Mouse (Mus musculus): ENCODE data around the gene Clcn2. TPM values are rescaled to one million over a fixed set of nuclear protein-coding genes. Genes with fewer than 3 reads are reported as not detected.

The Clcn2 gene
- polyA plus RNA-seq, 1 experiment from 2014 or later = 21.0 TPM

DNA sequence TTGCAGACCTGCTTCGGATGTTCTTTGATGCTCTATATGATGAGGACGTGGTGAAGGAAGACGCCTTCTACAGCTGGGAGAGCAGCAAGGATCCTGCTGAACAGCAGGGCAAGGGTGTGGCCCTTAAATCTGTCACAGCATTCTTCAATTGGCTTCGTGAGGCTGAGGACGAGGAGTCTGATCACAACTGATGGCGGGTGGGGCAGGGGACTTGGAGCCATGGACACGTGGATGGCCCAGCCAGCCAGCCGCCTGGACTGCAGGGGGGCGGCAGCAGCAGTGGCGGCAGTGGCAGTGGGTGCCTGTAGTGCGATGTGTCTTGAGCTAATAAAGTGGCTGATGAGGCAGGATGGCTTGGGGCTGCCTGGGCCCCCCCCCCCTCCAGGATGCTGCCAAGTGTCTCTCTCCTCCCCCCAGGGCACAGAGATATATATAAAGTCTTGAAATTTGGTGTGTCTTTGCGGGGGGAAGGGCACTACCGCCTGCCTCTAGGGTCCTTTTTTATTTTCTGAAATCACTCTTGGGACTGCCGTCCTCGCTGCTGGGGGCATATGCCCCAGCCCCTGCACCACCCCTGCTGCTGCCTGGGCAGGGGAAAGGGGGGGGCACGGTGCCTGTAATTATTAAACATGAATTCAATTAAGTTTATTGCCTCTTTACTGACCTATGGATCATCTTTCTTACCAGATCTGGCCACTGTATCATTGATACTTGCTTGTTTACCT, 25.1 kb downstream of the Clcn2 start:
- Histone ChIP-seq H3K36me3 (ENCODE audit: control insufficient read depth, insufficient read depth, low read length) (peaks cover 25% of the 10 kb centered on the region), H3K4me2 (ENCODE audit: low read depth, severe bottlenecking) (peak overlapping the region; percentile 11; the same call in 1 of the 2 replicates), H3K4me3 (ENCODE audit: low read depth, low read length) (no peak overlapping the region), H3K27ac (replicated peaks; ENCODE audit: low read depth, low read length) (no peak overlapping the region), H3K4me1 (ENCODE audit: control insufficient read depth, insufficient read depth, low read length) (peaks cover 22% of the 10 kb centered on the region; the same call in 1 of the 2 replicates), H3K9me3 (ENCODE audit: control insufficient read depth, low read length) (no peaks in the 10 kb centered on the region), H3K27me3 (ENCODE audit: control insufficient read depth, insufficient read depth, low read length) (no peaks in the 10 kb centered on the region), H3K9ac (ENCODE audit: low read length) (no peak overlapping the region)
- 34% methylated on average over 16 of the region's 16 CpGs for WGBS
- DNase-seq (ENCODE audit: low spot score) (no peak), ATAC-seq (ENCODE audit: insufficient number of reproducible peaks, low FRiP score, low TSS enrichment, low read depth) (no peak)

DNA sequence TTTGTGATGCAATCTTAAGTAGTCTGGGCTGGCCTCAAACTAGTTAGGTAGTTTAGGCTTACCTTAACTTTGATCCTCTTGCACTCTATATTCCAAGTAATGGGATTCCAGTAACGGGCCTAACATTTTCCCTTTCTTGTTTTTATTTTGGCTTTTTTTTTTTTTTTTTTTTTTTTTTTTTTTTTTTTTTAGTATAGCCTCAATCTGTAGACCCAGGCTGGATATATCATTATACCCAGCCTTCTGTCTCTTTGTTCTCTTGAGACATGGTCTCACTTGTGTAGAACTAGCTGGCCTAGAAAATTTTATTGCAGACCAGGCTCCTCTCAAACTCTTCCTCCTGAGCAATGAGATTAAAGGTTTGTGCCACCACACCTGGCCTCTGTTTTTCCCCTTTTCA, 25.9 kb downstream of the Clcn2 start:
- no peak overlapping the region for H3K4me2 ChIP-seq (ENCODE audit: low read depth, severe bottlenecking)
- H3K27ac ChIP-seq (replicated peaks; ENCODE audit: low read depth, low read length) = no peak overlapping the region
- no peaks in the 10 kb centered on the region for H3K9me3 ChIP-seq (ENCODE audit: control insufficient read depth, low read length)
- ATAC-seq (ENCODE audit: insufficient number of reproducible peaks, low FRiP score, low TSS enrichment, low read depth) (no peak), DNase-seq (ENCODE audit: low spot score) (no peak)
- WGBS = 80% methylated on average over 1 of the region's 1 CpGs
- peaks cover 31% of the 10 kb centered on the region for H3K36me3 ChIP-seq (ENCODE audit: control insufficient read depth, insufficient read depth, low read length)
- H3K4me3 ChIP-seq (ENCODE audit: low read depth, low read length) = no peak overlapping the region
- no peak overlapping the region for H3K9ac ChIP-seq (ENCODE audit: low read length)
- H3K27me3 ChIP-seq (ENCODE audit: control insufficient read depth, insufficient read depth, low read length) = no peaks in the 10 kb centered on the region
- H3K4me1 ChIP-seq (ENCODE audit: control insufficient read depth, insufficient read depth, low read length) = peaks cover 22% of the 10 kb centered on the region; the same call in 1 of the 2 replicates

DNA sequence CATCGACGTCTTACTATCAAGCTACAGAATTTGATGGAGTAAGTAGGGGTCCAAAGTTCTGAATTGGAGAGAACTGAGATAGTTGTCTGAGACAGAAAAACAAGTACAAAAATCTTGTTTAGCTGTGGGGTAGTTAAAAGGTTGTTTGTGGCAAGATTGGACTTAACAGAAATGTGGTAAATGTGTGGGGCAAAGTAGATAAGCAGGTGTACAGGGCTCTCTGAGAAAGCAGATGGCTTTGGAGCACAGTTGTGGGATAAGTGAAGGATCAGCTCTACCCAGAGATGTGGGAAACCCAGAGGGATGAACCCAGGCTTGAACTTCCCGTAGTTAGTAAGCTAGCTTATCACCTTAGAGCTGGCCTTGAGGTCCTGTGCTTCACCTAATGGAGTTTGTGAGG, 26.8 kb downstream of the Clcn2 start:
- DNase-seq (ENCODE audit: low spot score) (no peak), ATAC-seq (ENCODE audit: insufficient number of reproducible peaks, low FRiP score, low TSS enrichment, low read depth) (no peak)
- Histone ChIP-seq H3K4me3 (ENCODE audit: low read depth, low read length) (no peak overlapping the region), H3K27me3 (ENCODE audit: control insufficient read depth, insufficient read depth, low read length) (no peaks in the 10 kb centered on the region), H3K36me3 (ENCODE audit: control insufficient read depth, insufficient read depth, low read length) (peaks cover 39% of the 10 kb centered on the region), H3K9ac (ENCODE audit: low read length) (no peak overlapping the region), H3K4me1 (ENCODE audit: control insufficient read depth, insufficient read depth, low read length) (peaks cover 14% of the 10 kb centered on the region; the same call in 1 of the 2 replicates), H3K9me3 (ENCODE audit: control insufficient read depth, low read length) (no peaks in the 10 kb centered on the region), H3K27ac (replicated peaks; ENCODE audit: low read depth, low read length) (no peak overlapping the region), H3K4me2 (ENCODE audit: low read depth, severe bottlenecking) (no peak overlapping the region)
- WGBS = 94% methylated on average over 3 of the region's 3 CpGs

DNA sequence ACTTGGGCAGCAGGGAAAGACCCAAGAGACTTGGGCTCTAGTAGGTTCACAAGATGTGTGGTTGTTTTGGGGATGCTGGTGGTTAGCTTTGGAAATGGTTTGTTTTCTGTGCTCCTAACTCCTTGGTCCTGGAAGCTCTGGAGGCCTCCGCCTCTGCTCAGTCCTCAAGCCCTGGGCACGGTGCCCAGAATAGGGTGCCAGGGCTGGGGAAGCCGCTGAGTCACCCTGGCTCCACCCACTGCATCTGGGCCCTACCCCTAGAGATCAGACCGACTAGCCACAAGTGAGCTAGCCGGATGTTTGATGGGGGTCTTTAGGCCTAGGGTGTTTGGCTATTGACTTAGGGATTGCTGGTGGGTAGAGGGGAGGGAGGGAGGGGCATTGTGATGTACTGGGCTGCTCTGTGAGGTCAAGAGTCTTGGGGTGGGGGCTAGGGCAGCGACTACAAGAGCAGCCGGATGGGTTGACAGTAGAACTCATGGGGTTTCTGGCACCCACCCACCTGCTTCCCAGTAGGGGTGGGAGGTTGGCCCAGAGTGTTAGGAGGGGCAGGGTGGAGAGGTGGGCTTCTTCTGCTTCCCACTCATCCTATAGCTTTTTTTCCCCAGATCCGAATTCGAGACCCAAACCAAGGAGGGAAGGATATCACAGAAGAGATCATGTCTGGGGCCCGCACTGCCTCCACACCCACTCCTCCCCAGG, 39.4 kb downstream of the Clcn2 start:
- ATAC-seq (ENCODE audit: insufficient number of reproducible peaks, low FRiP score, low TSS enrichment, low read depth) (no peak), DNase-seq (ENCODE audit: low spot score) (no peak)
- H3K4me2 ChIP-seq (ENCODE audit: low read depth, severe bottlenecking) = no peak overlapping the region
- peaks cover 10% of the 10 kb centered on the region for H3K4me1 ChIP-seq (ENCODE audit: control insufficient read depth, insufficient read depth, low read length)
- H3K9me3 ChIP-seq (ENCODE audit: control insufficient read depth, low read length) = no peaks in the 10 kb centered on the region
- H3K36me3 ChIP-seq (ENCODE audit: control insufficient read depth, insufficient read depth, low read length) = peaks cover 46% of the 10 kb centered on the region
- no peak overlapping the region for H3K4me3 ChIP-seq (ENCODE audit: low read depth, low read length)
- no peaks in the 10 kb centered on the region for H3K27me3 ChIP-seq (ENCODE audit: control insufficient read depth, insufficient read depth, low read length)
- no peak overlapping the region for H3K27ac ChIP-seq (replicated peaks; ENCODE audit: low read depth, low read length)
- no peak overlapping the region for H3K9ac ChIP-seq (ENCODE audit: low read length)
- 91% methylated on average over 10 of the region's 10 CpGs for WGBS

DNA sequence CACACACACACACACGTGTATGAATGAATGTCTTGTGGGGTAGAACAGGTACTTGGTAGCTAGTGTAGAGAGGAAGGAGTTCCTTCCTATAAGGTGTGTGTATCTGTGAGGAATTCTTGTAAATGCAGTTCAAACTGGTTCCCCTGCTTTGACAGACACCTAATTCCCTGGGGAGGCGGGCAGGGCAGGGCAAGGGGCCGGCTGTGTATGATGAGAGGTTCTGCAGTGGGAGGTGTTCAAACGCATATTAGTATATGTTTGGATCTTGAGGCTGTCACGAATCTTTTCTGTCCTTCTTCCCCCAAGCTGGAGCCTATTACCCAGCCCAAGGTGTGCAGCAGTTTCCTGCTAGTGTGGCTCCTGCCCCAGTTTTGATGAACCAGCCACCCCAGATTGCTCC, 40.2 kb downstream of the Clcn2 start:
- Histone ChIP-seq H3K9me3 (ENCODE audit: control insufficient read depth, low read length) (no peaks in the 10 kb centered on the region), H3K27me3 (ENCODE audit: control insufficient read depth, insufficient read depth, low read length) (no peaks in the 10 kb centered on the region), H3K4me2 (ENCODE audit: low read depth, severe bottlenecking) (no peak overlapping the region), H3K4me1 (ENCODE audit: control insufficient read depth, insufficient read depth, low read length) (peaks cover 10% of the 10 kb centered on the region), H3K27ac (replicated peaks; ENCODE audit: low read depth, low read length) (no peak overlapping the region), H3K36me3 (ENCODE audit: control insufficient read depth, insufficient read depth, low read length) (peaks cover 43% of the 10 kb centered on the region), H3K4me3 (ENCODE audit: low read depth, low read length) (no peak overlapping the region), H3K9ac (ENCODE audit: low read length) (no peak overlapping the region)
- ATAC-seq (ENCODE audit: insufficient number of reproducible peaks, low FRiP score, low TSS enrichment, low read depth) (no peak), DNase-seq (ENCODE audit: low spot score) (no peak)
- 89% methylated on average over 5 of the region's 5 CpGs for WGBS

DNA sequence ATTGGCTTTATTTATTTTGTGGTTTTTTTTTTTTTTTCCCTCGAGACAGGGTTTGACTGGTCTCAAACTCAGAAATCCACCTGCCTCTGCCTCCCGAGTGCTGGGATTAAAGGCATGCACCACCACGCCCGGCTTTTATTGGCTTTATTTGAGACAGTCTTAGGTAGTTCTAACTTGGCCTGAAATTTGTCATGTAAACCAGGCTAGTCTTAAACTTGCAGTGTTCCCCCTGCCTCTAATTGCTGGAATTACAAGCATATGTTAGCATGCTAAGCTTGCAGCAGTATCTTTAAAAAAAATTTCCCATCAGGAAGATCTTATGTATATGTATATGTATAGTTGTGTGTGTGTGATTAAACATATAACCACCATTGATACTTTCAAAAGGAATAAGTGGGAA, 40.8 kb downstream of the Clcn2 start:
- no peak overlapping the region for H3K4me2 ChIP-seq (ENCODE audit: low read depth, severe bottlenecking)
- no peaks in the 10 kb centered on the region for H3K9me3 ChIP-seq (ENCODE audit: control insufficient read depth, low read length)
- no peak for ATAC-seq (ENCODE audit: insufficient number of reproducible peaks, low FRiP score, low TSS enrichment, low read depth)
- H3K27ac ChIP-seq (replicated peaks; ENCODE audit: low read depth, low read length) = no peak overlapping the region
- no peak overlapping the region for H3K4me3 ChIP-seq (ENCODE audit: low read depth, low read length)
- DNase-seq (ENCODE audit: low spot score) = no peak
- 80% methylated on average over 4 of the region's 4 CpGs for WGBS
- H3K9ac ChIP-seq (ENCODE audit: low read length) = no peak overlapping the region
- H3K4me1 ChIP-seq (ENCODE audit: control insufficient read depth, insufficient read depth, low read length) = peaks cover 12% of the 10 kb centered on the region
- no peaks in the 10 kb centered on the region for H3K27me3 ChIP-seq (ENCODE audit: control insufficient read depth, insufficient read depth, low read length)
- H3K36me3 ChIP-seq (ENCODE audit: control insufficient read depth, insufficient read depth, low read length) = peaks cover 36% of the 10 kb centered on the region

DNA sequence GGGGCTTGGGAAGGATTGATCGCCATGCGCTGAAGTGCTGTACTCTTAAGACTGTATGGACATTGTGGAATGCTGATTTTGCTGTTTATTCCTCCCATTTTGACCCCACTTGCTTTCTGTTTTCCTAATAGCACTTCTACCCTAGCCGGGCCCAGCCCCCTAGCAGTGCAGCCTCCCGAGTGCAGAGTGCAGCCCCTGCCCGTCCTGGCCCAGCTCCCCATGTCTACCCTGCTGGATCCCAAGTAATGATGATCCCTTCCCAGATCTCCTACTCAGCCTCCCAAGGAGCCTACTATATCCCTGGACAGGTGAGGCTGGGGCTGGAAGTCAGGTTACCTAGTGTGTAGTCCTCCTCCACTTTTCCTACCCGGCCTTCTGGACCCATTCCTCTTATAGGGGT, 42.3 kb downstream of the Clcn2 start:
- no peak for DNase-seq (ENCODE audit: low spot score)
- Histone ChIP-seq H3K27ac (replicated peaks; ENCODE audit: low read depth, low read length) (no peak overlapping the region), H3K27me3 (ENCODE audit: control insufficient read depth, insufficient read depth, low read length) (no peaks in the 10 kb centered on the region), H3K36me3 (ENCODE audit: control insufficient read depth, insufficient read depth, low read length) (peaks cover 25% of the 10 kb centered on the region), H3K4me1 (ENCODE audit: control insufficient read depth, insufficient read depth, low read length) (peaks cover 12% of the 10 kb centered on the region), H3K4me2 (ENCODE audit: low read depth, severe bottlenecking) (no peak overlapping the region), H3K4me3 (ENCODE audit: low read depth, low read length) (no peak overlapping the region), H3K9me3 (ENCODE audit: control insufficient read depth, low read length) (no peaks in the 10 kb centered on the region), H3K9ac (ENCODE audit: low read length) (no peak overlapping the region)
- WGBS = 95% methylated on average over 6 of the region's 6 CpGs
- no peak for ATAC-seq (ENCODE audit: insufficient number of reproducible peaks, low FRiP score, low TSS enrichment, low read depth)

DNA sequence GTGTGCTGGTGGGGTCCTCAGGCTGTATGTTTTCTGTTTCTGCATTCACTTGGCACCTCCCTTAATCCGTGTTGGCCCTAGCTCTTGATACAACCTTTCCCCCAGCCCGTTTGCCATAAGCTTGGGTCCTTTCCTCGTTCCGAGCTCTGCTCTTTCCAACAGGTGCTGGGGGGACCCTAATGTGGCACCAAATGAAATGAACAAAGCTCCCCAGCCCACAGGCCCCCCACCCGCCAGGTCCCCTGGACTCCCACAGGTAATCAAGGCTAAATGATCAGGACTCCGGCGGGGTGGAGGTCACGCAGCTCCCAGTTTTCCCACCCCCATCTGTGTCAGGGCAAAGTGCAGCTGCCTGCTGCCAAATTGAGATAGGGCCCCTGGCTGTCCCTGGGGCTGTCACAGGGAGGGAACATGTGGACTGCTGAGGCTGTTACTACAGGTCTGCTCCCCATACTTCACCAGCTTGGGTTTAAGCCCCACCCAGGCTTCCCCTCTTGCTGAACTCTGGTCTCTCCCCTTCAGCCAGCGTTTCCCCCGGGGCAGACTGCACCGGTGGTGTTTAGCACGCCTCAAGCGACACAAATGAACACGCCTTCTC, 43.7 kb downstream of the Clcn2 start:
- H3K4me1 ChIP-seq (ENCODE audit: control insufficient read depth, insufficient read depth, low read length) = peaks cover 12% of the 10 kb centered on the region
- ATAC-seq (ENCODE audit: insufficient number of reproducible peaks, low FRiP score, low TSS enrichment, low read depth) (no peak), DNase-seq (ENCODE audit: low spot score) (peak; percentile 32)
- no peaks in the 10 kb centered on the region for H3K27me3 ChIP-seq (ENCODE audit: control insufficient read depth, insufficient read depth, low read length)
- 8% methylated on average over 14 of the region's 14 CpGs for WGBS
- H3K27ac ChIP-seq (replicated peaks; ENCODE audit: low read depth, low read length) = no peak overlapping the region; the same call in 1 of the 2 replicates
- no peaks in the 10 kb centered on the region for H3K9me3 ChIP-seq (ENCODE audit: control insufficient read depth, low read length)
- peak overlapping the region; percentile 95 for H3K9ac ChIP-seq (ENCODE audit: low read length)
- peak overlapping the region; percentile 96 for H3K4me3 ChIP-seq (ENCODE audit: low read depth, low read length)
- H3K36me3 ChIP-seq (ENCODE audit: control insufficient read depth, insufficient read depth, low read length) = peaks cover 19% of the 10 kb centered on the region
- peak overlapping the region; percentile 82 for H3K4me2 ChIP-seq (ENCODE audit: low read depth, severe bottlenecking)
